Mouse (Mus musculus) embryonic facial prominence, embryonic 11.5 days (tissue): Measurements from ENCODE around the gene Klf7. TPM values are rescaled to one million over a fixed set of nuclear protein-coding genes. Genes with fewer than 3 reads are reported as not detected.

Experiments
- ATAC-seq: fragments of 200-750 bp; cut with Nextera tagmentation; replicated peaks from 2 replicates; pipeline ENCODE4 v1.8.0; 2017; ENCODE audit warnings: low read depth; ENCODE audit not compliant: insufficient number of reproducible peaks, low FRiP score, low TSS enrichment
- DNase-seq: peaks from one replicate; pipeline ENCODE4 v3.0.0-alpha.2; 2015; ENCODE audit warnings: low spot score
- H3K27ac ChIP-seq: fragments of 300-500 bp; sonication (generic); replicated peaks from 2 replicates; pipeline ENCODE4 v1.5.1; 2014; ENCODE audit warnings: mild to moderate bottlenecking, low read depth, low read length, control low read depth
- H3K27me3 ChIP-seq: fragments of 300-500 bp; sonication (generic); 2 replicates; pipeline ENCODE4 v1.6.1; 2014; ENCODE audit warnings: mild to moderate bottlenecking, low read length, moderate library complexity, mixed read lengths; ENCODE audit not compliant: control insufficient read depth, insufficient read depth
- H3K36me3 ChIP-seq: fragments of 300-500 bp; sonication (generic); replicated peaks from 2 replicates; pipeline ENCODE4 v1.6.1; 2014; ENCODE audit warnings: low read depth, mild to moderate bottlenecking, low read length, moderate library complexity, mixed read lengths; ENCODE audit not compliant: control insufficient read depth, insufficient read depth
- H3K4me1 ChIP-seq: fragments of 300-500 bp; sonication (generic); 2 replicates; pipeline ENCODE4 v1.6.1; 2014; ENCODE audit warnings: low read length, mixed read lengths; ENCODE audit not compliant: control insufficient read depth, insufficient read depth
- H3K4me2 ChIP-seq: fragments of 300-500 bp; sonication (generic); 2 replicates; pipeline ENCODE4 v1.6.1; 2014; ENCODE audit warnings: low read depth, mild to moderate bottlenecking, control low read depth, low read length, moderate library complexity
- H3K4me3 ChIP-seq: fragments of 300-500 bp; sonication (generic); 2 replicates; pipeline ENCODE4 v1.5.1; 2014; ENCODE audit warnings: low read depth, low read length, control low read depth
- H3K9ac ChIP-seq: fragments of 300-500 bp; sonication (generic); replicated peaks from 2 replicates; pipeline ENCODE4 v1.6.1; 2014; ENCODE audit warnings: mild to moderate bottlenecking, control low read depth, low read length
- H3K9me3 ChIP-seq: fragments of 300-500 bp; sonication (generic); replicated peaks from 2 replicates; pipeline ENCODE4 v1.6.1; 2016; ENCODE audit warnings: mild to moderate bottlenecking, low read length, inconsistent platforms, mixed read lengths; ENCODE audit not compliant: control insufficient read depth
- WGBS: fragments of 180-500 bp; shearing (Covaris S2); extraction: QIAGEN DNeasy Blood & Tissue Kit; methylation state at CpG from one replicate; pipeline ENCODE4 v1.1.7; 2014; 5-methylcytosine and 5-hydroxymethylcytosine counted together
- polyA plus RNA-seq: library from polyadenylated mRNA; unstranded; fragments of >200 nt; fragmentation: Nextera tagmentation; extraction: Ambion mirVana; gene quantifications from 2 replicates; pipeline ENCODE4 v1.2.1, GENCODE M21; 2014

Gene Klf7
- polyA plus RNA-seq, 1 experiment from 2014 or later = 15.6 TPM

- Histone ChIP-seq H3K4me2 (peak overlapping the region; percentile 77), H3K4me3 (peak overlapping the region; percentile 80), H3K36me3 (no peaks in the 10 kb centered on the region), H3K9me3 (no peaks in the 10 kb centered on the region), H3K27me3 (no peaks in the 10 kb centered on the region), H3K4me1 (no peaks in the 10 kb centered on the region), H3K9ac (peak overlapping the region; percentile 79), H3K27ac (peak overlapping the region; percentile 80)
- DNase-seq (no peak), ATAC-seq (peak; percentile 45)
- under 1% methylated on average over 25 of the region's 25 CpGs for WGBS
These were observed 1.1 kb downstream of the Klf7 start for GRCm38 (mm10) chr1:64120811-64121515.

GRCm38 (mm10) chr1:64120421-64120810 lies 1.7 kb downstream of the Klf7 start:
- no peaks in the 10 kb centered on the region for H3K27me3 ChIP-seq
- H3K4me3 ChIP-seq = peak overlapping the region; percentile 80
- H3K4me2 ChIP-seq = peak overlapping the region; percentile 77
- peak overlapping the region; percentile 79 for H3K9ac ChIP-seq
- H3K9me3 ChIP-seq = no peaks in the 10 kb centered on the region
- no peaks in the 10 kb centered on the region for H3K36me3 ChIP-seq
- no peaks in the 10 kb centered on the region for H3K4me1 ChIP-seq
- WGBS = under 1% methylated on average over 13 of the region's 13 CpGs
- DNase-seq = peak; percentile 59
- peak overlapping the region; percentile 80 for H3K27ac ChIP-seq
- ATAC-seq = no peak

- ATAC-seq = no peak
- Histone ChIP-seq H3K4me3 (peak overlapping the region; percentile 80), H3K9ac (peak overlapping the region; percentile 79), H3K9me3 (no peaks in the 10 kb centered on the region), H3K4me2 (peak overlapping the region; percentile 77), H3K36me3 (no peaks in the 10 kb centered on the region), H3K27me3 (no peaks in the 10 kb centered on the region), H3K27ac (peak overlapping the region; percentile 80; the same call in 1 of the 2 replicates), H3K4me1 (no peaks in the 10 kb centered on the region)
- peak; percentile 26 for DNase-seq
- 2% methylated on average over 8 of the region's 8 CpGs for WGBS
These were observed 2.2 kb downstream of the Klf7 start for GRCm38 (mm10) chr1:64119851-64120250.

GRCm38 (mm10) chr1:64119358-64119794 lies 2.7 kb downstream of the Klf7 start:
- ATAC-seq = no peak
- peak overlapping the region; percentile 77 for H3K4me2 ChIP-seq
- peak overlapping the region; percentile 80 for H3K4me3 ChIP-seq
- no peaks in the 10 kb centered on the region for H3K4me1 ChIP-seq
- peak overlapping the region; percentile 56; the same call in 1 of the 2 replicates for H3K27ac ChIP-seq
- 15% methylated on average over 7 of the region's 7 CpGs for WGBS
- H3K9me3 ChIP-seq = no peaks in the 10 kb centered on the region
- DNase-seq = peak; percentile 43
- no peaks in the 10 kb centered on the region for H3K36me3 ChIP-seq
- peak overlapping the region; percentile 79 for H3K9ac ChIP-seq
- H3K27me3 ChIP-seq = no peaks in the 10 kb centered on the region

GRCm38 (mm10) chr1:64118285-64119170 lies 3.6 kb downstream of the Klf7 start:
- no peaks in the 10 kb centered on the region for H3K27me3 ChIP-seq
- peak overlapping the region; percentile 77 for H3K4me2 ChIP-seq
- no peak for ATAC-seq
- H3K27ac ChIP-seq = peak overlapping the region; percentile 56; the same call in 1 of the 2 replicates
- no peaks in the 10 kb centered on the region for H3K4me1 ChIP-seq
- peak overlapping the region; percentile 80 for H3K4me3 ChIP-seq
- no peaks in the 10 kb centered on the region for H3K9me3 ChIP-seq
- H3K36me3 ChIP-seq = no peaks in the 10 kb centered on the region
- H3K9ac ChIP-seq = peak overlapping the region; percentile 79
- peak; percentile 11 for DNase-seq
- 36% methylated on average over 6 of the region's 6 CpGs for WGBS

GRCm38 (mm10) chr1:64117478-64118284 lies 4.4 kb downstream of the Klf7 start:
- DNase-seq = no peak
- no peaks in the 10 kb centered on the region for H3K36me3 ChIP-seq
- no peaks in the 10 kb centered on the region for H3K27me3 ChIP-seq
- 80% methylated on average over 11 of the region's 11 CpGs for WGBS
- no peaks in the 10 kb centered on the region for H3K9me3 ChIP-seq
- no peak for ATAC-seq
- H3K4me1 ChIP-seq = no peaks in the 10 kb centered on the region
- H3K4me3 ChIP-seq = no peak overlapping the region
- no peak overlapping the region for H3K27ac ChIP-seq
- no peak overlapping the region for H3K4me2 ChIP-seq
- H3K9ac ChIP-seq = no peak overlapping the region

- no peak overlapping the region for H3K9ac ChIP-seq
- H3K4me3 ChIP-seq = no peak overlapping the region
- no peak overlapping the region for H3K27ac ChIP-seq
- ATAC-seq = no peak
- H3K4me2 ChIP-seq = no peak overlapping the region
- DNase-seq = no peak
- no peaks in the 10 kb centered on the region for H3K9me3 ChIP-seq
- H3K36me3 ChIP-seq = no peaks in the 10 kb centered on the region
- no peaks in the 10 kb centered on the region for H3K27me3 ChIP-seq
- WGBS = 68% methylated on average over 6 of the region's 6 CpGs
- H3K4me1 ChIP-seq = no peaks in the 10 kb centered on the region
These were observed 5.2 kb downstream of the Klf7 start for GRCm38 (mm10) chr1:64116746-64117455.
